Mouse (Mus musculus): Measurements from ENCODE around the gene Prr15l. TPM values are rescaled to one million over a fixed set of nuclear protein-coding genes. Genes with fewer than 3 reads are reported as not detected.

Prr15l gene
- total RNA-seq, 2 experiments from 2014 or later, result not detected

DNA sequence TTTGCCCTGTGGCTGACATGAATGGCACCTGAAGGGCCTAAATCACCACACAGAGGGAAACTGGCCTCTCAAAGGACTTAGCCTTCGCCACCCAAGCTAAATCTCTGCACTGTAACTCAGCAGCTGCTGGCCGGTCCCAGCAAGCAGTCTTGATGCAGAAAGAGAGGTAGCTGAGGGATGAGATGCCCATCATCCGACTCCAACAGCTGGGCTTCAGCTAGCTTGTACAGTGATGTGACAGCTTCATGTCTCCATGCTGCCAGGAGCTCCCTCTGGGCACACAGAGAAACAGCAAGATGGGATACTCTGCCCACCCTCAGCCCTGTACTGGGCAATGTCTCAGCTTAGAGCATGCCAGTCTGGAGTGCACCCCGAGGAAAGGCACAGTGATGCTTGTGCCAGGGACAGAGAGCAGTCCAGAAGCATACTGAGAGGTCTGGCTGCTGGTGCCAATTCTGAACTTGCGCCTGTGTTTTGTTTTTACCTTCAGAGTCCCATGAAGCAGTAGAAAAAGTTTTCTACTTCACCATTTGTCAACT is 45.6 kb downstream of the Prr15l start:
- no peak for ATAC-seq (replicated peaks; ENCODE audit: low FRiP score, poor library complexity, severe bottlenecking)

DNA sequence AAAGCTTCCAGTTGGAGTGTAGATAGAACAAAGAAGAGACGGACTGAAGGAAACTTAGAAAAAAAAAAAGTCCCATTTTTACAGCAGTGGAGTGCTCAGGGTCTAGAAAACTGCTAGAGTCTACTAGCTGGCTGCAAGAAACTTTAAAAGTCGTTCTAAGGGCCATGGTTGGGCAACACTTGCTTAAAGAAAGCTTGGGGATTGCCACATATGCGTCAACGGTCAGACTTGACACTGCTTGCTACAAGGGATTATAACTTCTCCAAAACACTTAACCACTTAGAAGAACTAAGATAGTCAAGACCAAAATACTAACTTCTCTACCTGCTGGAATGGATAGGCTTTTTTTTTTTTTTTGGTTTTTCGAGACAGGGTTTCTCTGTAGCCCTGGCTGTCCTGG is 46.9 kb downstream of the Prr15l start:
- no peak for ATAC-seq (replicated peaks; ENCODE audit: low FRiP score, poor library complexity, severe bottlenecking)

DNA sequence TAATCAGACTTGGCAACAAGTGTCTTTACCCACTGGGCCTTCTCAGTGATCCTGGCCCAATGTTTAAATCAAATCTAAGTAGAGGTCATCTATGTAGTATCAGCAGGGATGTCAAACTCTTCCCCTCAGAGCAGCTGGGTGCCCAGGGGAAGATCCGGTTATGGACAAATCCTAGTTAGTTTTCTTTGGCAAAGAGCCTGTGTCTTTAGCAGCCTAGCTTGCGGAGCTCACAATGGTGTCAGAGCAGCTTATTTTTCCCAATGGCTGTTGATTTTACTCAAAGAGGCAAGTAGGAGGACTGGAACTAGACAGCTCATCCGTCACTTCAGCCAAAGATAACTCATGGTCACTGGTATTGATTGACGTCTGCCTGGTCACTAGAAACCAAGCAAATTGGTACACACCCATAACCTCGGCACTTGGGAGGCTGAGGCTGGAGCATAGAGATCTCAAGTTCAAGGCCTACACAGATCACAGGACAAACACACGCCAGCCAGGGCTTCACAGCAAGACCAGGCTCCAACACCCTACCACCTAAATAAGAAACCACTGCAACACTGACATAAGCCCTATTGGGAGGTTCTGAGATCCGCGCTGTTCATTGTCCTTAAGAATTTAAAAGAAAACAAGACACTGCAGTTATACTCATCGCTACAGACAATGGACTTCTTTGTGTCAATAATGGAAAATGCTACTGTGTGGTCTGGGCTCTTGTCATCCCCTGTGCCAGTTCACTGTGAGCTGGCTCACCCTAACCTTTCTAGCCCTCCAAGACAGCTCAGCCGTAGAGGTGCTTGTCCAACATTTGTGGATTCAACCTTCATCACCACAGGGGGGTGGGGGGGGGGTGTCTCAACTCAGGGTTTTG is 47.8 kb downstream of the Prr15l start:
- no peak for ATAC-seq (replicated peaks; ENCODE audit: low FRiP score, poor library complexity, severe bottlenecking)

DNA sequence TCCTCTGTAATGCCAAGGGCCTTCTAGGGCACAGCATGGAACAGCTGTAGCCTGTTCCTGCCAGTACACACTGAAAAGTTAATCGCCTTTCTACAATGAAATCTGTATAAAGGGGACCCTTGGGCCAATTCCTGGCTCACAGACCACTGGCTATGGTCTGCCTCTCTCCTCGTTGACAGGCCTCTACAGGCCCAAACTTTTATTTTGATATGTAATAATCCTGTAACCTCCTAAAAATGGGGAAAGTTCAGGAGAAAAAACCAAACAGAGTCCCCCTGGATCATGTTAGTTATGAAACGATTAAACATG is 48.4 kb downstream of the Prr15l start:
- no peak for ATAC-seq (replicated peaks; ENCODE audit: low FRiP score, poor library complexity, severe bottlenecking)

DNA sequence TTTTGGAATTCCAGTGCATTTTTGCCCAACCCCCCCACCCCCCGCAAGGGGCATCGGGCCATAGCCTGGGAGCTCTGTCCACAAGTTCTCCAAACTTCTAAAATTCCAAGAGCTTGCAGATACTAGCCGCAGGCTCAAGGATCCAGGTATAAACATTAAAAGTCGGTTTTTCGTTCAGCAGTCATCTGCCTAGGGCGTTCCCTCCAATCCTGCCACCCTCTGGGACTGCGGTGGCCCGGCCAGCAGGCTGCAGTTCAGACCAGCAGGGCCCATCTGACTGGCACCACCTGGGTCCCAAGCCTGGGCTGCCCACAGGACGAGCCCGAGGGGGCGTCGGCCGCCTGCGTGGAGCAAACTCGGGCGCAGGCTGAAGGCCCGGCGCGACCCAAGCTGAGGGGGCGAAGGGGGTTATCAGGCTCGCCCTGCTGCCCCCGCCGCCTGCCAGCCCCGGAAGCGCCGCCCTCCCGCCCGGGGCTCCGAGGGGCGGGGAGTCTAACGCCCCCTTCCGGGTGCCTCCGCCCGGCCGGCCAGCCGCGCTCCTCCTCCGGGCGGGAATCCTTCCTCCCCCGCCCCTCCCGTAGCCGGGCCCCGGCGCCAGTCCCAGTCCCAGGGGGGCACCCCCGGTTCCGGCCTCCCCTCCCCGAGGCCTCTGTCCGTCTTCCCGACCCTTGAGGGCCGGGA is 49.1 kb downstream of the Prr15l start:
- ATAC-seq (replicated peaks; ENCODE audit: low FRiP score, poor library complexity, severe bottlenecking), result peak; percentile 56

DNA sequence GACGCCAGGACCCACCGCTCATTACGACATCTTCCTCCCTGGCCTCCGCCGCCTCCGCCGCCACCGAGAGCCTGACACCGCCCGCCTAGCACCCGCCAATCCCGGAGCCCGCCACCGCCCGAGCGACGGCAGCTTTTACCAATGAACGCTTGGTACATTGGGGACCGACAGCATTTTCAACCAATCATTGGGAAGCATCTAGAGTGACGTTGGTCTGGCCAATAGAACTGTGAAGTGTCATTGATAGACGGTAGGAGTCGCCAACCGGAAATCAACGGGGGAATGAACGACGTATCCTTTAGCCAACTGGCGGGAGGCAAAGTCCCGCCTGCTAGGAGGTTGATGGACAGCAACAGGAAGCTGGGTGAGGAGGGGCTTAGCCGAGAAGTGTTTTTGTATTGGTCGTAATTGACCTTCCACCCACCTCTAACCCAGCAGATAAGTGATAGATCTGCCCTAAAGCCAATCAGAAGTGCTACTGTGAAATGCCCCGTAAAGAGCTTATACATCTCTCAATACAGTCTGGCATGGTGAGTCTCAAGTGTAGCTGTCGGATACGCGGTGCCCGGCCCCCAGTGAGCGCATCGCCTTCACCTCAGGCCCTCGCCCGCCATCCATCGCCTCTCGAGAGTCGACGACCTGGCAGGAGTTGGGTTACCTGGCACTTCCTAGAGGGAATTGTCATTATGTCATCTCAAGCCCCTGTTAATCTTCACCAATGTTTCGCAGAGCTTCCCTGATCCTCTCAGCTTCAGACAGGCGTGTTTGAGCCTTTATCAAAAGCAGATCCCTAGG is 49.9 kb downstream of the Prr15l start:
- ATAC-seq (replicated peaks; ENCODE audit: low FRiP score, poor library complexity, severe bottlenecking), result peak; percentile 87

DNA sequence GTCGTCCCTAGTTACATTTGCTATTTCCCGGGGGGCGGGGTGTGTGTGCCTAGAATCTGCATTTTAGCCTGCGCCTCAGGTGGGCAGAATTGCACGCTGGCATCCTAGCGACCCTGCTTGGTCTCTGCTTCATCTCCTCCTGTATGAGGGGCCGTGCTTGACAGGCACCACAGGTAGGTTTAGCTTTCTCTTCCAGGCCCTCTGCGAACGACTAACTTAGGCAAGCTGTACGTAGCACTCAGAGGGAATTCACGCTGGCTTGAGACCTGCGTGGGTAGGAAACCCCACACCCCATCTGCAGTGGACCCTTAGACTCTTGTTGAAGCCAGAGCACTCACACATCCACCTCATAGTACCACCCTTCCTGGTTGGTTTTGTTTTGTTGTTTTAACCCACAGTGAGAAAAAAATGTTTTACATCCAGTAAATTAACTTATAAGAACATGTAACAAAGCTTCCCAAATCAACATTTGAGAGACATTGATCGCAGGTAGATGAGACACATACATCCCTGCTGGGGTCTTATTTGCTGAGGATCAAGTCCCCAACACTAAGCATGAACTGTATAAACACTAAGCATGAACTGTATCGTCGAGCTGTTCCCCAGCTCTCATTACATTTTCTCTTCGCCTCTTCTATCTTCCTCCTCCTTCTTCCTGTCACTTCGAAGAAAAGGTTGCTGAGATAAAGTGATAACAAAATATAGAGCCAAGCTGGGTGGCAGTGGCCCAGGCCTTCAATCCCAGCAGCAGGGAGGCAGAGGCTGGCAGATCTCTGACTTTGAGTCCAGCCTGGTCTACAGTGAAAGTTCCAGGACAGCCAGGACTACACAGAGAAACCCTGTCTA is 50.7 kb downstream of the Prr15l start:
- ATAC-seq (replicated peaks; ENCODE audit: low FRiP score, poor library complexity, severe bottlenecking), result no peak

DNA sequence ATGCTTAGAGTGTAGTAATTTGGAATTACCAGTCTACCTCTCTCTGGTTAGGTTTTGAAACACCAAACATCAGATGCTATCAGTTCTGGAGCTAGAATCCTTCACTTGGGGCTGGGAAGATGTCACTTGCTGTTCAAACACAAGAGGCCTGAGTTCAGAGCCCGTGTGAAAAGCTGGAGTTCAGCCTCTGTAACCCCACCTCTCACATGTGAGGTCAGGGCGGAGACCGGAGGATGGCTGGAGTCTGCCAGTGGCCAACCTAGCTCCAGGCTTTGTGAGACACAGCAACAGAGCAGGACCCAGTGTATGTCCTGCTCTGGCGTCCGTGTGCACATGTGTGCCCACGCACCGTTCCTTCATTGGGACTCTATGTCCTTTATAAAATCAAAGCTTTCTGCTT is 51.4 kb downstream of the Prr15l start:
- no peak for ATAC-seq (replicated peaks; ENCODE audit: low FRiP score, poor library complexity, severe bottlenecking)

DNA sequence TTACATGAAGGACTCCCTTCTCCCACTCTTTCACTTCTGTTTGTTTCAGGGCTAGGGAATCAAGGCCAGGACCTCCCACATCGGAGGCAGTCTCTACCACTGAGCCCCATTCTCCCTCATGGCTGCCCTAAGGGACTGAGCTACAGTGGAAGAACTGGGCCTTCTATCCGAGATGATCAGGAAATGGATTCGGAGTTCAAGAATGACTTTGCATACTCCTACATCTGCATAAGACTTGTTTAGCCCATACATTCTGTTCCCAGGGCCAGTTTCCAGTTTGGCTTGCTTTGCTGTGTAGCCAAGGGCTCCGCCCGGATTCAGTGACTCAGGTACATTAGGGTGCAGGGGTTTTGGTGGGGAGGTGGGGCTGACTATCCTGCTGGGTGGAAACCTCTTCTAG is 52.1 kb downstream of the Prr15l start:
- ATAC-seq (replicated peaks; ENCODE audit: low FRiP score, poor library complexity, severe bottlenecking), result no peak

DNA sequence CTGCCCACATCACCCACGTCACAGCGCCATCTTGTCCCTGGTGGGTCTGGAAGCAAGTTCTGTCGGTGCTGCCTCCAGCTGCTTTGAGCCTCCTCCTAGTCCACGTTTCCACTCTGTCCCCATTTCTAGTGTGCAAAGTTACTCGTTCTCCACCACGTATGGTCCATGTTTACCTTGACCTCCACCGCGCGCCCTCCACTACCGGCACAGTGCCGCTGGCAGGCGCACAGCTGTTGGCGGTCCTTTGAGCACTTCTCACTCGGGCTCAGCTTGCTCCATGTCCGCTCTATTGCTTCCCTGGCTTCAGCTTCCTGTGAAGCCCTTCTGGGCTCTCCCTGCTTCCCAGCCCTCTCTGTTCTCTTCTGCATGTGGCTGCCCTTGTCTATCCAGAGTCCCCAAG is 53.6 kb downstream of the Prr15l start:
- no peak for ATAC-seq (replicated peaks; ENCODE audit: low FRiP score, poor library complexity, severe bottlenecking)

DNA sequence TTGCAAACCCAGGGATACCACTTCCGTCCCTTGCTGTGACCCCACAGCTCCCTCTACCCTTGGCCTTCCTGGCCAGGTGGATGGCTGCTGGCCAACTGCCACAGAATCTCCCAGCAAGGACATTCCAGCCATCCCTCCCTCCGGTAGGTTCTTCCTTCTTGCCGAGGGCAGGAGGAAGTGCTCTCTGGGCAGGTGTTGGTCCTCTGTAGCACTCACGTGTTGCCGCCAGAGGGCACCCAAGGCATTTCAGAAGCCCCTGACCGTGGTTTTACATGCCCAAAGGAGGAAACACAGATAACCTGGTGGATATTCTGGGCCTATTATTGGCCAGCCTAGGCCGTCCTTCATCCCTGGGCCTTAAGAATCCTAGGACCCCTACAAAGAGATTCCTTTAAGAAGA is 54.5 kb downstream of the Prr15l start:
- ATAC-seq (replicated peaks; ENCODE audit: low FRiP score, poor library complexity, severe bottlenecking), result no peak

DNA sequence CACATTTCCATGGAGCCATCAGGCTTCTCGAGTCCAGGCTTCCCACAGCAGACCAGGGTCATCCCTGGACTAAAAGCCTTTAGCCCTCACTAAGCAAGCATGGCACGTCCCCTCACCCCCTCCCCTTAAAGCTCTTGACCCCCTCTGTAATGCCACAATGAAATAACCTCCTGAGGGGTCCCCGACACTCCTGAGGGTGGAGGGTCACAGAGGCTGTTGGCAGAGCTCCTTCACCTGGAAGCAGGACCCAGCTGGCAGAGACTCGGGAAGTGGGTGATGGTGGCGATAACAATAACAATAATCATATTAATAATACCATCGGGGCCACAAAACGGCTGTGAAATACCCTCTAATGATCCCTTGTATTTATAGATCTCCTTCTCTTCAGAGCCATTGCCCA is 55.0 kb downstream of the Prr15l start, which contains the start of gene Sp2:
Gene Sp2 (minus strand): TSS at position 101 of the 400 bp plus-strand sequence.
- no peak for ATAC-seq (replicated peaks; ENCODE audit: low FRiP score, poor library complexity, severe bottlenecking)

DNA sequence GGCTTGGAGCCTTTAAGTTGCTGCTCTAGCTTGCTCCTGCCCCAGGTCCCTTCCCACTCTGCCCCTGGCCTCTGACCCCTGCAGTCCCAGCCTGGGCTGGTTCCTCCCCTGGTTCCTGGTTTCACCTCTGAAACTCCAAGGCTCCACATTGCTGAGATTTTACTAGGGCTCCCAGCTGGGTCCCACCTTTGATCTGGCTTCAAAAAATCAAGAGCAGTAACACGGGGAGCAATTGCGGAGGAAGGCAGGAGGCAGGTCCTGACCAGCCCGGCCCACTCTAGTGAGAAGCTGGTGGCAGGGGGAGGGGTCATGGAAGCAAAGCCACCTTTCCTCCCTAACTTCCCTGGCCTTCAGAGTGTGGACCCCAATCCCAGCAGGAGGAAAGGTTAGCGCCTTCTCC is 57.0 kb downstream of the Prr15l start:
- ATAC-seq (replicated peaks; ENCODE audit: low FRiP score, poor library complexity, severe bottlenecking), result no peak

DNA sequence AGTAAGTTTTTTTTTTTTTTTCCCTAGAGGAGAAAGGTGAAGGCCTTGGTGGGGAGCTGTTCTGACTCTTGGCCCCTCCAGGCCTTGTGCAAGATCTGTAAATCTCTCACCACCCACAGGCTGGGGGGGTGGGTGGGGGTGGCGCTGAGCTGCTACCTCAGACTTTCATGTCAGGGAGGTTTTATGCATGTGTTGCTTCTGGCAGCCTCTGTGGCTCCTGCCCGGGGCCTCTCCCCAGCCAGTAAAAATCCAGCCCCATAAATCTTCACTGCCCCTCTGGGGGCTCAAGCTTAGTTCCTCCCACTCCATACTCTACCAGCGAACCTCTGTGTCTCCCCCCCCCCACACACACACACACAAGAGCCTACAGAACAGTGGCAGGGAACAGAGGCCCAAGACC is 58.6 kb downstream of the Prr15l start:
- no peak for ATAC-seq (replicated peaks; ENCODE audit: low FRiP score, poor library complexity, severe bottlenecking)

Other genes with a start within 250 kb of the Prr15l start
- gene Snx11, start 150.5 kb upstream of the Prr15l start, total RNA-seq (2015; ENCODE audit: low replicate concordance), result 14.4 and 31.9 TPM in 2 replicates
- gene Snx11, start 150.5 kb upstream of the Prr15l start, total RNA-seq (2017; ENCODE audit: low replicate concordance), result 36.2 and 49.7 TPM in 2 replicates
- gene Cbx1, start 139.0 kb upstream of the Prr15l start, total RNA-seq (2015; ENCODE audit: low replicate concordance), result 41.5 and 60.9 TPM in 2 replicates
- gene Cbx1, start 139.0 kb upstream of the Prr15l start, total RNA-seq (2017; ENCODE audit: low replicate concordance), result 60.8 and 75.6 TPM in 2 replicates
- gene Nfe2l1, start 98.1 kb upstream of the Prr15l start, total RNA-seq (2015; ENCODE audit: low replicate concordance), result 34.4 and 34.6 TPM in 2 replicates
- 34.8 and 37.4 TPM in 2 replicates for gene Nfe2l1, start 98.1 kb upstream of the Prr15l start, total RNA-seq (2017; ENCODE audit: low replicate concordance)
- gene Copz2, start 78.2 kb upstream of the Prr15l start, total RNA-seq (2015; ENCODE audit: low replicate concordance), result not detected in 2 replicates
- not detected in 2 replicates for gene Copz2, start 78.2 kb upstream of the Prr15l start, total RNA-seq (2017; ENCODE audit: low replicate concordance)
- 7.9 and 9.6 TPM in 2 replicates for gene Cdk5rap3, start 11.6 kb upstream of the Prr15l start, total RNA-seq (2015; ENCODE audit: low replicate concordance)
- 21.6 and 25.2 TPM in 2 replicates for gene Cdk5rap3, start 11.6 kb upstream of the Prr15l start, total RNA-seq (2017; ENCODE audit: low replicate concordance)
- gene Pnpo, start 15.9 kb downstream of the Prr15l start, total RNA-seq (2015; ENCODE audit: low replicate concordance), result 57.0 and 70.6 TPM in 2 replicates
- gene Pnpo, start 15.9 kb downstream of the Prr15l start, total RNA-seq (2017; ENCODE audit: low replicate concordance), result 74.7 and 92.1 TPM in 2 replicates
- gene Sp2, start 54.9 kb downstream of the Prr15l start, total RNA-seq (2015; ENCODE audit: low replicate concordance), result 52.4 and 62.0 TPM in 2 replicates
- 13.1 and 27.8 TPM in 2 replicates for gene Sp2, start 54.9 kb downstream of the Prr15l start, total RNA-seq (2017; ENCODE audit: low replicate concordance)
- not detected in 2 replicates for gene Sp6, start 85.3 kb downstream of the Prr15l start, total RNA-seq (2015; ENCODE audit: low replicate concordance)
- gene Sp6, start 85.3 kb downstream of the Prr15l start, total RNA-seq (2017; ENCODE audit: low replicate concordance), result not detected in 2 replicates
- gene Scrn2, start 101.8 kb downstream of the Prr15l start, total RNA-seq (2015; ENCODE audit: low replicate concordance), result not detected in 2 replicates
- not detected in 2 replicates for gene Scrn2, start 101.8 kb downstream of the Prr15l start, total RNA-seq (2017; ENCODE audit: low replicate concordance)
- not detected in 2 replicates for gene Lrrc46, start 113.3 kb downstream of the Prr15l start, total RNA-seq (2015; ENCODE audit: low replicate concordance)
- gene Lrrc46, start 113.3 kb downstream of the Prr15l start, total RNA-seq (2017; ENCODE audit: low replicate concordance), result not detected in 2 replicates
- 5.0 and 15.5 TPM in 2 replicates for gene Mrpl10, start 113.5 kb downstream of the Prr15l start, total RNA-seq (2015; ENCODE audit: low replicate concordance)
- 4.6 and 5.3 TPM in 2 replicates for gene Mrpl10, start 113.5 kb downstream of the Prr15l start, total RNA-seq (2017; ENCODE audit: low replicate concordance)
- 1.3 and 2.9 TPM in 2 replicates for gene Osbpl7, start 122.5 kb downstream of the Prr15l start, total RNA-seq (2015; ENCODE audit: low replicate concordance)
- gene Osbpl7, start 122.5 kb downstream of the Prr15l start, total RNA-seq (2017; ENCODE audit: low replicate concordance), result 1.4 and 22.7 TPM in 2 replicates
- gene Tbx21, start 187.2 kb downstream of the Prr15l start, total RNA-seq (2015; ENCODE audit: low replicate concordance), result not detected in 2 replicates
- not detected in 2 replicates for gene Tbx21, start 187.2 kb downstream of the Prr15l start, total RNA-seq (2017; ENCODE audit: low replicate concordance)
- gene Tbkbp1, start 223.4 kb downstream of the Prr15l start, total RNA-seq (2015; ENCODE audit: low replicate concordance), result 1.4 and 15.9 TPM in 2 replicates
- gene Tbkbp1, start 223.4 kb downstream of the Prr15l start, total RNA-seq (2017; ENCODE audit: low replicate concordance), result 1.3 TPM in 1 of 2 replicates, not detected in the other

Data from erythroid progenitor cell, adult 5-6 weeks (primary cell).